Mouse (Mus musculus): ENCODE results near the gene B4galnt4. TPM values are rescaled to one million over a fixed set of nuclear protein-coding genes. Genes with fewer than 3 reads are reported as not detected.

Gene B4galnt4
- polyA plus RNA-seq, 1 experiment from 2014 or later, result 7.9 TPM

- WGBS, result 70% methylated on average over 3 of the region's 3 CpGs
- ATAC-seq, result no peak
- Histone ChIP-seq H3K9me3 (no peaks in the 10 kb centered on the region), H3K9ac (no peak overlapping the region), H3K27ac (no peak overlapping the region), H3K4me2 (replicated peaks) (no peak overlapping the region), H3K27me3 (replicated peaks) (no peaks in the 10 kb centered on the region), H3K4me3 (replicated peaks) (no peak overlapping the region), H3K36me3 (no peaks in the 10 kb centered on the region), H3K4me1 (replicated peaks) (peaks cover 10% of the 10 kb centered on the region; the same call in 1 of the 2 replicates)
Measured at GRCm38 (mm10) chr7:141119487-141119886, 58.6 kb downstream of the B4galnt4 start.

GRCm38 (mm10) chr7:141120605-141121004 lies 59.7 kb downstream of the B4galnt4 start:
- Histone ChIP-seq H3K4me2 (replicated peaks) (no peak overlapping the region), H3K36me3 (no peaks in the 10 kb centered on the region), H3K27ac (peak overlapping the region; percentile 68; the same call in 1 of the 2 replicates), H3K27me3 (replicated peaks) (no peaks in the 10 kb centered on the region), H3K9ac (no peak overlapping the region), H3K9me3 (no peaks in the 10 kb centered on the region), H3K4me3 (replicated peaks) (no peak overlapping the region), H3K4me1 (replicated peaks) (peaks cover 10% of the 10 kb centered on the region; the same call in 1 of the 2 replicates)
- 87% methylated on average over 3 of the region's 3 CpGs for WGBS
- no peak for ATAC-seq

- Histone ChIP-seq H3K4me2 (replicated peaks) (no peak overlapping the region), H3K9me3 (no peaks in the 10 kb centered on the region), H3K27ac (peak overlapping the region; percentile 68), H3K4me3 (replicated peaks) (no peak overlapping the region), H3K27me3 (replicated peaks) (no peaks in the 10 kb centered on the region), H3K4me1 (replicated peaks) (peaks cover 10% of the 10 kb centered on the region; the same call in 1 of the 2 replicates), H3K9ac (no peak overlapping the region), H3K36me3 (no peaks in the 10 kb centered on the region)
- ATAC-seq, result peak; percentile 29
- WGBS, result 67% methylated on average over 5 of the region's 5 CpGs
Measured at GRCm38 (mm10) chr7:141121051-141121531, 60.2 kb downstream of the B4galnt4 start.

Other genes starting within 250 kb of the B4galnt4 start
- 1.6 and 2.0 TPM in 2 replicates for gene Zfp941, start 238.9 kb upstream of the B4galnt4 start, polyA plus RNA-seq (2015; fragmentation: Nextera tagmentation; extraction: Ambion mirVana)
- gene Urah, start 226.1 kb upstream of the B4galnt4 start, polyA plus RNA-seq (2015; fragmentation: Nextera tagmentation; extraction: Ambion mirVana), result 4.8 TPM in 2 replicates
- not detected in 2 replicates for gene Scgb1c1, start 215.6 kb upstream of the B4galnt4 start, polyA plus RNA-seq (2015; fragmentation: Nextera tagmentation; extraction: Ambion mirVana)
- not detected in 2 replicates for gene Odf3, start 213.3 kb upstream of the B4galnt4 start, polyA plus RNA-seq (2015; fragmentation: Nextera tagmentation; extraction: Ambion mirVana)
- 0.54 TPM in 1 of 2 replicates, not detected in the other for gene Gm45785, start 204.8 kb upstream of the B4galnt4 start, polyA plus RNA-seq (2015; fragmentation: Nextera tagmentation; extraction: Ambion mirVana)
- 51.9 and 66.6 TPM in 2 replicates for gene Ric8a, start 204.1 kb upstream of the B4galnt4 start, polyA plus RNA-seq (2015; fragmentation: Nextera tagmentation; extraction: Ambion mirVana)
- 31.7 and 37.1 TPM in 2 replicates for gene Bet1l, start 203.5 kb upstream of the B4galnt4 start, polyA plus RNA-seq (2015; fragmentation: Nextera tagmentation; extraction: Ambion mirVana)
- 194 and 214 TPM in 2 replicates for gene Psmd13, start 179.1 kb upstream of the B4galnt4 start, polyA plus RNA-seq (2015; fragmentation: Nextera tagmentation; extraction: Ambion mirVana)
- 27.7 and 31.4 TPM in 2 replicates for gene Sirt3, start 178.8 kb upstream of the B4galnt4 start, polyA plus RNA-seq (2015; fragmentation: Nextera tagmentation; extraction: Ambion mirVana)
- gene Cox8b, start 160.7 kb upstream of the B4galnt4 start, polyA plus RNA-seq (2015; fragmentation: Nextera tagmentation; extraction: Ambion mirVana), result not detected in 2 replicates
- gene Nlrp6, start 140.2 kb upstream of the B4galnt4 start, polyA plus RNA-seq (2015; fragmentation: Nextera tagmentation; extraction: Ambion mirVana), result 42.9 and 46.8 TPM in 2 replicates
- gene Pgghg, start 119.7 kb upstream of the B4galnt4 start, polyA plus RNA-seq (2015; fragmentation: Nextera tagmentation; extraction: Ambion mirVana), result 21.6 and 21.9 TPM in 2 replicates
- 2.4 and 3.4 TPM in 2 replicates for gene Ifitm5, start 110.8 kb upstream of the B4galnt4 start, polyA plus RNA-seq (2015; fragmentation: Nextera tagmentation; extraction: Ambion mirVana)
- 0.69 TPM in 1 of 2 replicates, not detected in the other for gene Gm45717, start 105.2 kb upstream of the B4galnt4 start, polyA plus RNA-seq (2015; fragmentation: Nextera tagmentation; extraction: Ambion mirVana)
- gene Ifitm2, start 105.1 kb upstream of the B4galnt4 start, polyA plus RNA-seq (2015; fragmentation: Nextera tagmentation; extraction: Ambion mirVana), result 1,251 and 1,347 TPM in 2 replicates
- gene Ifitm1, start 93.9 kb upstream of the B4galnt4 start, polyA plus RNA-seq (2015; fragmentation: Nextera tagmentation; extraction: Ambion mirVana), result 145 and 148 TPM in 2 replicates
- 255 and 288 TPM in 2 replicates for gene Ifitm3, start 50.3 kb upstream of the B4galnt4 start, polyA plus RNA-seq (2015; fragmentation: Nextera tagmentation; extraction: Ambion mirVana)
- 1.6 and 3.6 TPM in 2 replicates for gene Ifitm6, start 43.2 kb upstream of the B4galnt4 start, polyA plus RNA-seq (2015; fragmentation: Nextera tagmentation; extraction: Ambion mirVana)
- gene Gm17387, start 32.0 kb upstream of the B4galnt4 start, polyA plus RNA-seq (2015; fragmentation: Nextera tagmentation; extraction: Ambion mirVana), result not detected in 2 replicates
- gene Pkp3, start 17.1 kb downstream of the B4galnt4 start, polyA plus RNA-seq (2015; fragmentation: Nextera tagmentation; extraction: Ambion mirVana), result 24.6 and 26.1 TPM in 2 replicates
- gene Sigirr, start 39.5 kb downstream of the B4galnt4 start, polyA plus RNA-seq (2015; fragmentation: Nextera tagmentation; extraction: Ambion mirVana), result 17.8 and 20.5 TPM in 2 replicates
- gene Ano9, start 56.7 kb downstream of the B4galnt4 start, polyA plus RNA-seq (2015; fragmentation: Nextera tagmentation; extraction: Ambion mirVana), result 29.5 and 35.3 TPM in 2 replicates
- 58.0 and 59.7 TPM in 2 replicates for gene Ptdss2, start 61.3 kb downstream of the B4galnt4 start, polyA plus RNA-seq (2015; fragmentation: Nextera tagmentation; extraction: Ambion mirVana)
- gene Rnh1, start 111.8 kb downstream of the B4galnt4 start, polyA plus RNA-seq (2015; fragmentation: Nextera tagmentation; extraction: Ambion mirVana), result 123 and 155 TPM in 2 replicates
- gene Hras, start 132.9 kb downstream of the B4galnt4 start, polyA plus RNA-seq (2015; fragmentation: Nextera tagmentation; extraction: Ambion mirVana), result 92.9 and 107 TPM in 2 replicates
- gene Lrrc56, start 133.1 kb downstream of the B4galnt4 start, polyA plus RNA-seq (2015; fragmentation: Nextera tagmentation; extraction: Ambion mirVana), result 5.1 and 5.4 TPM in 2 replicates
- gene Lmntd2, start 153.0 kb downstream of the B4galnt4 start, polyA plus RNA-seq (2015; fragmentation: Nextera tagmentation; extraction: Ambion mirVana), result 3.5 and 3.6 TPM in 2 replicates
- 63.7 and 70.0 TPM in 2 replicates for gene Rassf7, start 154.8 kb downstream of the B4galnt4 start, polyA plus RNA-seq (2015; fragmentation: Nextera tagmentation; extraction: Ambion mirVana)
- 61.9 and 62.1 TPM in 2 replicates for gene Phrf1, start 167.7 kb downstream of the B4galnt4 start, polyA plus RNA-seq (2015; fragmentation: Nextera tagmentation; extraction: Ambion mirVana)
- 5.2 and 5.7 TPM in 2 replicates for gene Irf7, start 205.4 kb downstream of the B4galnt4 start, polyA plus RNA-seq (2015; fragmentation: Nextera tagmentation; extraction: Ambion mirVana)
- gene Cdhr5, start 215.7 kb downstream of the B4galnt4 start, polyA plus RNA-seq (2015; fragmentation: Nextera tagmentation; extraction: Ambion mirVana), result 75.8 and 96.1 TPM in 2 replicates
- gene Sct, start 218.0 kb downstream of the B4galnt4 start, polyA plus RNA-seq (2015; fragmentation: Nextera tagmentation; extraction: Ambion mirVana), result 203 and 260 TPM in 2 replicates
- gene Drd4, start 230.9 kb downstream of the B4galnt4 start, polyA plus RNA-seq (2015; fragmentation: Nextera tagmentation; extraction: Ambion mirVana), result 0.35 and 0.40 TPM in 2 replicates

Data from intestine, embryonic 15.5 days (tissue).